In the genomic region with DNA sequence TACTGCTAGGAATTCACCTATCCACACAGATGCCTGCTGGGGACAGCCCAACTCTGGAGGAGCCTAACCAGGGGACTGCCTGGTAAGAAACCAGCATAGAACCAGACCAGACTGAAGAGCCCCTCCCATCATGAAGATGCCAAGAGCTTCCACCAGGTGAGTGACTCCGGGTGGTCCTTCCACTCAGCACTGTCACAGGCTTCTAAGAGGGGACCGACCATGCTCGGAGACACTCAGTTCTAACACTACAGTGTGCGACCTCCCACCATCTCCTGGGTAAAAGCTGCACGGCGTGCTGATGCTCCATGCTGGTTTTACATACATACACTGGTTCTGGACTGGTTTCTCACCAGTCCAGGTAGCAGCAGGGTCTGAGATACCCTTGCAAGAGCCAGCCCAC, we compare ENCODE assay signal across 11 mouse cellular contexts. TPM values are rescaled to one million over a fixed set of nuclear protein-coding genes. Genes with fewer than 3 reads are reported as not detected.
DNase-seq lines count a peak whose midpoint lies in the region; ATAC-seq lines count a peak whose summit lies in the region.
"Had no signal": no experiment of that assay in that cellular context is flagged by ENCODE, and none has a peak within 500 bp of the region (broad histone marks: within the 10 kb centered on the region; RNA-seq: fewer than 3 reads in every experiment).

No protein-coding gene starts in this region.

- no peak for ATAC-seq in lung, embryonic 16.5 days (ENCODE audit: low read depth)
- no peak for ATAC-seq in limb, embryonic 13.5 days (ENCODE audit: low FRiP score, low read depth)
- ATAC-seq in stomach, embryonic 15.5 days (ENCODE audit: insufficient read depth, low FRiP score, low read depth): no peak
- ATAC-seq: Patski had no signal

- H3K27ac ChIP-seq in lung, embryonic 16.5 days (ENCODE audit: low read length): no peak overlapping the region
- no peak overlapping the region for H3K27ac ChIP-seq in limb, embryonic 13.5 days
- no peak overlapping the region for H3K27ac ChIP-seq in stomach, embryonic 15.5 days

- H3K9me3 ChIP-seq in lung, embryonic 16.5 days (ENCODE audit: control insufficient read depth, low read length): no peaks in the 10 kb centered on the region
- H3K9me3 ChIP-seq in limb, embryonic 13.5 days: no peaks in the 10 kb centered on the region
- no peaks in the 10 kb centered on the region for H3K9me3 ChIP-seq in stomach, embryonic 15.5 days

- WGBS in lung, embryonic 16.5 days: 79% methylated on average over 6 of the region's 6 CpGs
- 88% methylated on average over 6 of the region's 6 CpGs for WGBS in limb, embryonic 13.5 days
- 93% methylated on average over 6 of the region's 6 CpGs for WGBS in stomach, embryonic 15.5 days

- no peaks in the 10 kb centered on the region for H3K27me3 ChIP-seq in lung, embryonic 16.5 days (ENCODE audit: control insufficient read depth, insufficient read depth, low read depth, low read length)
- H3K27me3 ChIP-seq in limb, embryonic 13.5 days: no peaks in the 10 kb centered on the region
- H3K27me3 ChIP-seq in stomach, embryonic 15.5 days (replicated peaks): no peaks in the 10 kb centered on the region
- H3K27me3 ChIP-seq: Patski had no signal

- no peak overlapping the region for H3K9ac ChIP-seq in lung, embryonic 16.5 days (ENCODE audit: low read length)
- H3K9ac ChIP-seq in limb, embryonic 13.5 days: peak overlapping the region; percentile 100
- no peak overlapping the region for H3K9ac ChIP-seq in stomach, embryonic 15.5 days
- H3K9ac ChIP-seq: liver, embryonic 14.5 days had no signal

- peak; percentile 28 for DNase-seq in cerebellum, adult 9-10 months
- DNase-seq in cerebellum, postnatal 36 days: no peak
- DNase-seq in lung, postnatal 10 days: no peak
- DNase-seq in adipocyte (ENCODE audit: low spot score): no peak
- no peak for DNase-seq in spleen, adult 12 weeks (ENCODE audit: low spot score)
- DNase-seq: kidney, adult 2 months had no signal

- H3K4me2 ChIP-seq in lung, embryonic 16.5 days (ENCODE audit: low read depth, low read length): peak overlapping the region; percentile 82; the same call in 1 of the 2 replicates
- peak overlapping the region; percentile 97 for H3K4me2 ChIP-seq in limb, embryonic 13.5 days (replicated peaks)
- H3K4me2 ChIP-seq in stomach, embryonic 15.5 days: peak overlapping the region; percentile 84

- H3K4me1 ChIP-seq in lung, embryonic 16.5 days (replicated peaks; ENCODE audit: control insufficient read depth, insufficient read depth, low read length): peaks cover 53% of the 10 kb centered on the region
- peaks cover 72% of the 10 kb centered on the region for H3K4me1 ChIP-seq in limb, embryonic 13.5 days
- peaks cover 61% of the 10 kb centered on the region for H3K4me1 ChIP-seq in stomach, embryonic 15.5 days

- H3K36me3 ChIP-seq in lung, embryonic 16.5 days (ENCODE audit: control insufficient read depth, insufficient read depth, low read length): no peaks in the 10 kb centered on the region
- H3K36me3 ChIP-seq in limb, embryonic 13.5 days: peaks cover 34% of the 10 kb centered on the region
- peaks cover 8% of the 10 kb centered on the region; the same call in 1 of the 2 replicates for H3K36me3 ChIP-seq in stomach, embryonic 15.5 days

- no peak overlapping the region for H3K4me3 ChIP-seq in lung, embryonic 16.5 days (ENCODE audit: low read length)
- peak overlapping the region; percentile 98 for H3K4me3 ChIP-seq in limb, embryonic 13.5 days
- no peak overlapping the region for H3K4me3 ChIP-seq in stomach, embryonic 15.5 days (replicated peaks)

RNA-seq across cellular contexts. Expression of a gene that starts 2.7 kb away (rescaled TPM):
- 27.9 and 29.4 TPM in 2 replicates for polyA plus RNA-seq in lung, embryonic 16.5 days (2015; fragmentation: Nextera tagmentation; extraction: Ambion mirVana)
- 39.0 and 42.1 TPM in 2 replicates for polyA plus RNA-seq in limb, embryonic 13.5 days (2015; fragmentation: Nextera tagmentation; extraction: Ambion mirVana)
- polyA plus RNA-seq in stomach, embryonic 15.5 days (2015; fragmentation: Nextera tagmentation; extraction: Ambion mirVana): 31.9 and 38.0 TPM in 2 replicates

RNA-seq across cellular contexts. Expression of a gene that starts 39.1 kb away (rescaled TPM):
- polyA plus RNA-seq in lung, embryonic 16.5 days (2015; fragmentation: Nextera tagmentation; extraction: Ambion mirVana): 24.9 and 25.8 TPM in 2 replicates
- 13.4 and 13.5 TPM in 2 replicates for polyA plus RNA-seq in limb, embryonic 13.5 days (2015; fragmentation: Nextera tagmentation; extraction: Ambion mirVana)
- polyA plus RNA-seq in stomach, embryonic 15.5 days (2015; fragmentation: Nextera tagmentation; extraction: Ambion mirVana): 24.5 and 25.6 TPM in 2 replicates

RNA-seq across cellular contexts. Expression of a gene that starts 56.0 kb away (rescaled TPM):
- polyA plus RNA-seq in lung, embryonic 16.5 days (2015; fragmentation: Nextera tagmentation; extraction: Ambion mirVana): 20.9 and 21.5 TPM in 2 replicates
- polyA plus RNA-seq in limb, embryonic 13.5 days (2015; fragmentation: Nextera tagmentation; extraction: Ambion mirVana): 25.2 and 27.1 TPM in 2 replicates
- polyA plus RNA-seq in stomach, embryonic 15.5 days (2015; fragmentation: Nextera tagmentation; extraction: Ambion mirVana): 20.3 and 21.1 TPM in 2 replicates

RNA-seq across cellular contexts. Expression of a gene that starts 58.6 kb away (rescaled TPM):
- polyA plus RNA-seq in lung, embryonic 16.5 days (2015; fragmentation: Nextera tagmentation; extraction: Ambion mirVana): 24.4 TPM in 2 replicates
- polyA plus RNA-seq in limb, embryonic 13.5 days (2015; fragmentation: Nextera tagmentation; extraction: Ambion mirVana): 23.0 and 25.7 TPM in 2 replicates
- 18.7 and 20.4 TPM in 2 replicates for polyA plus RNA-seq in stomach, embryonic 15.5 days (2015; fragmentation: Nextera tagmentation; extraction: Ambion mirVana)
